Mouse (Mus musculus) heart, adult 2 months (tissue): ENCODE measurements at regions not wholly inside any gene's neighbourhood (a gene's known extent, or its start where the extent isn't known, plus 50 kb on each side); places are given as distances from the start of the nearest gene placed in this dataset.

Experiments used
- CTCF ChIP-seq: fragments of 200-600 bp; IDR thresholded peaks from 2 replicates; pipeline ENCODE4 v1.8.1; 2022; ENCODE audit warnings: antibody characterized with exemption, mild to moderate bottlenecking, moderate library complexity
- EP300 ChIP-seq: fragments of 200-500 bp; IDR thresholded peaks from 2 replicates; pipeline ENCODE4 v1.6.1; 2011; ENCODE audit warnings: low read depth, low read length, control low read depth; ENCODE audit not compliant: insufficient read depth

GRCm38 (mm10) chr19:42669886-42670285, 57.3 kb upstream of the Loxl4 start:
- TF ChIP-seq CTCF: no peak
- TF ChIP-seq EP300: 0 out of 2 replicates have a peak, but pooled peaks have one; percentile 42
